Mouse (Mus musculus) c-Kit-positive CD71-negative TER-119-negative erythroid progenitor cells, embryonic 14.5 days (primary cell): ENCODE data around the gene Stra6.

ENCODE experiments used
- DNase-seq: peaks from one replicate; pipeline ENCODE4 v3.0.0-alpha.2; 2013; ENCODE audit warnings: low read depth

Gene Stra6

DNA sequence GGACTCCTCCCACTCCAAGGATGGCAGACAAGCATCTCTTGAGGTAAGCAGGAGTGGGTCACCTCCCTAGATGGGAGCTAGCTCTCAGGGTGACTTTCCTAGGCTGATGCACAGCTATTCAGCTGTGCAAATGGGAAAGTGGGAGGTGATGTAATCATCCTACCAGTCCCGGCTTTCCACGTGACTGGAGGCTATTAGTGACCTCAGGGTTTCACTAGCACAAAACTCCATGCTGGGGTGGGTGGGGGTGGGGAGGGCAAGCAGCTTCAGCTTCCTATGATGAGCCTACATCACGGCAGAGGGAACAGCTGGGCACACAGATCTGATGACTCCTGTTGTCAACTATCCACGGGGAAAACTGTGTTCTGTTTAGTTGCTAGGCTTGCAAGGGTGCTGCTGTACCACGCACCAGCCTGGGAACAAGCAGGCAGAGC is 111.2 kb downstream of the Stra6 start:
- no peak for DNase-seq

GRCm38 (mm10) chr9:58175745-58176487 is 112.3 kb downstream of the Stra6 start:
- no peak for DNase-seq

DNA sequence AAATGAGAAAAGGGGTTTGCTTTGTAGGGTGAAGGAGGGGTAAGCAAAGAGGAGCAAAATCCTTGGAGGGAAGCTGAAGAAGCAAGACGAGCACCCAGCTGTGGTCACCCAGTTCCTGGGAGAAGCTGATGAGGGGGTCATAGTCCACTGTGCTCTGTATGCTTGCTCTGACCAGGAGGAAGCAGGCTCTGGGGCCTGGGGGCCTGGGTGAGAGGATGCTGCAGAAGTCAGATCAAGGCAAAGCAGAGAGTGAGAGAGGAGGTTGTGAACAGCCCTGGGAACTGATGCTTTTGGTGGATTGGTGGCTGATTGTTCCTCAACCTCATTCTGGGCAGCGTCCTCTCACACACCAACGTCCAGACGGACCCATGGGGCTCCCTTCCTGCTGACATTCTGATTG is 113.6 kb downstream of the Stra6 start:
- DNase-seq = no peak

- no peak for DNase-seq
Measured at GRCm38 (mm10) chr9:58179390-58179789, 115.8 kb downstream of the Stra6 start.

DNA sequence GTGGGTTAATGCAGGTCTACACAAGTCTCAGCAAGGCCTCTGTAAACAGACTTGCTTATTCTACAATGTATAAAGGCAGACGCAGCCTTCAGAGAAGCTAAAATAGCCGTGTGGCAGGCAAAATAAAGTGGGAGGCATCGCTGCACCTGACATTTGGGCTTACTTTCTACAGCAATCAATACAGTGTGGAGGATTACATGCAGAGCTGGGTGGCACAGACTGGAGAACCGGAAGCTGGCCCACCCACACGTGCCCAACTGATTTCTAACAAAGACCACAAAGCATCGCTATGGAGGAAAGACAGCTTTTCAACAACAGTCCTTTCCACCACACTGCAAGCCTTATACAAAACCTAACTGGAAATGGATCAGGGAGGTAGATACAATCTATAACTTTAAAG is 120.9 kb downstream of the Stra6 start:
- no peak for DNase-seq

DNA sequence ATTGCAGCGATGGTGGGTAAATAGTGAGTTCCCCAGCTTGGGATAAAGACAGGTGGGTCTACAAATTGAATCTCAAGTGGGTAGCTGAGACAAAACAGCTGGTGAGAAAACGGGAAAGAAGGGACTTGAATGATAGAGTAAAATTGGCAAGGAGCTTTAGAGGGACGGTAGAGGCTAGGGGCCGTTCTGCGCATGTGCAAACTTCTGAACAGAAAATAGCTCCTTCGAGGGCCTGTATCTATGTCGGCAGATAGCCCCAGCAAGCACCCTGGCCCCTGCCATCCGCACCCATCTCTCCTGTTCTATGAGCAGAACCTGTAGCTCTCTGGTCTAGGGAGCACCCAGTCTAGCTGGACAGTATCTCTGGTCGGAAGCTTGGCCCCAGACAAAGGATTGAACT is 130.6 kb downstream of the Stra6 start:
- no peak for DNase-seq

GRCm38 (mm10) chr9:58195671-58196070 is 132.1 kb downstream of the Stra6 start:
- no peak for DNase-seq

GRCm38 (mm10) chr9:58196141-58196540 is 132.6 kb downstream of the Stra6 start:
- DNase-seq = no peak

DNA sequence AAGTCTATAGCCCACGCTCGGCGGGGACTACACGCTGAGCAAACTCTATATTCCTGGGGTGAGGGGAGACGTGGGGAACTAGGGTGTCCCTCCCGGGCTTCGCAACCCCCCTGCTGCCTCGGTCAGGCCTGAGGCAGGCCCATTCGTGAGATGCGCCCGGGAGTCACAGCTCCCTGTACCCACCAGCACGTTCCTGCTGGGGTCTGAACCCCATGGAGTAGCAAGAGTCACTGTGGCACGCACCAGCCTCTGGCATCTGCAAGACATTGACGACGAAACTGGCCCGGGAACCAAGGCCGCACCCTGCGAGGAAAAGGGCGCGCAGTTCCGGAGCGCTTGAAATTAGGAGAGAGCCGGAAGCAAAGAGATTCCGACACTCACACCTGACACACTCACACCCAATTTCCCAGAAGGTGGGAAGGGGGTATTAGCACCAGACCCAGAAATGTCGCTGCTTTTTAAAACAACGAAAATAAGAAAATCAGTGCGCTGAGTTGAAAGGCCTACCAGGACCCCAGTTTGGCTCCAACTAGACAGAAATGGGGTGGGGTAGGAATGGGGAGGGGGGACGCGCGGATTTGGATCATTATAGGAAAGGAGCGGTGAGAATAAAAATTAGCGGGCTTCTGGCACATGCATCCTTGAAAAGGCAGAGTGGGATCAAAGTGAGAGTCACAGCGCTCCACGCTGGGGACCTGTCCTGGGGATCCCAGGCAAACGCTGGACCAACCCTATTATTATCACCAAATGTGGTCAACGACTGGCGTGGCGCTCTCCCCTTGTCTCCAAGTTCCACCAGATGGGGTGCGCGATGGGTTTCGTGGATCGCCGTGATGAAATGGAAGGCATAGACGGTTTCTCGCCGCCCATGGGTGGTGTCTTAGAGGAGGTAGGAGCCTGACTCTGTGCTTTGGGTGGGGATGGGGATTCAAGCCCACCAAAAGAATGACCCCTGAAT is 133.3 kb downstream of the Stra6 start:
- no peak for DNase-seq

DNA sequence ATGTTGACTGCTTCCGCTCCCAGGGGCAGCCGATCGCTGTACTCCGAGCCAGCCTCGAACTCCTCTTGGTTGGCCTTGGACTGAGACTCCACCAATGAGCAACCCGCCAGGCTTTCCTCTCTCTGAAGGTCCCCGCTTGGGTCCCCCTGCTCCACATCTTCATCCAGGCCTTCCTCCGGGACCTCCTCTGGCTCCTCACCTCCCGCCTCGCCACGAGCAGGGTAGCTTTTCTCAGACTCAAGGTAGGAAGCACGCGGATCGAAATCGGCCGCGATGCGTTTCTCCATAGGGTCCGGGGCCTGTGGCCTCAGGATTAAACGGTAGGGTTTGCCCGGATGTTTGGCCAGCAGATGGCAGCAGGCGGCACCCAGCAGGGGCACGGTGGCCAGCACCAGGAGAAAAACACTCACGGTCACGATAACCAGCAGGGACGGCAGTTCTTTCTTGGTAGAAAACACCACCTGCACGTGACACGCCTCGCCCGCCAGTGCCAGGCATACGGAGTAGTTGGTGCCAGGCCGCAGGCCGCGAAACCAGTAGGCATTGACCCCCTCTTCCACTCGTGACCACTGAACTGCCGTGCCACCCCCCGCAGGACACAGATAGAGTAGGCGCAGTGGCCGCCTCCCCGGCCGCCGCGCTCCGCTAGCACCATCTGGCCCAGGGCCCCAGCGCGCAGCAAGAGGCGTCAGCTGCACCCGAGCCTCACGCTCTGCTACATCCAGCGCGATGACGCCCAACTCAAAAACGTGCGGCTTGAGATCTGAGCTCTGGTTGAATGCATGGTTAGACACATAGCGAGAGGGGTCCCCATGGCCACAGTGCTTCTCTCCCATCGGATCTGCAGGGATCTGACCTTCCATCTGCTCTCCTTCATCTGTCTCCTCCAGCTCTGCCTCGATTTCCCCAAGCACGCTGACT is 134.5 kb downstream of the Stra6 start:
- no peak for DNase-seq

GRCm38 (mm10) chr9:58198801-58199371 is 135.3 kb downstream of the Stra6 start:
- no peak for DNase-seq

GRCm38 (mm10) chr9:58199381-58200269 is 136.0 kb downstream of the Stra6 start:
- DNase-seq = no peak

DNA sequence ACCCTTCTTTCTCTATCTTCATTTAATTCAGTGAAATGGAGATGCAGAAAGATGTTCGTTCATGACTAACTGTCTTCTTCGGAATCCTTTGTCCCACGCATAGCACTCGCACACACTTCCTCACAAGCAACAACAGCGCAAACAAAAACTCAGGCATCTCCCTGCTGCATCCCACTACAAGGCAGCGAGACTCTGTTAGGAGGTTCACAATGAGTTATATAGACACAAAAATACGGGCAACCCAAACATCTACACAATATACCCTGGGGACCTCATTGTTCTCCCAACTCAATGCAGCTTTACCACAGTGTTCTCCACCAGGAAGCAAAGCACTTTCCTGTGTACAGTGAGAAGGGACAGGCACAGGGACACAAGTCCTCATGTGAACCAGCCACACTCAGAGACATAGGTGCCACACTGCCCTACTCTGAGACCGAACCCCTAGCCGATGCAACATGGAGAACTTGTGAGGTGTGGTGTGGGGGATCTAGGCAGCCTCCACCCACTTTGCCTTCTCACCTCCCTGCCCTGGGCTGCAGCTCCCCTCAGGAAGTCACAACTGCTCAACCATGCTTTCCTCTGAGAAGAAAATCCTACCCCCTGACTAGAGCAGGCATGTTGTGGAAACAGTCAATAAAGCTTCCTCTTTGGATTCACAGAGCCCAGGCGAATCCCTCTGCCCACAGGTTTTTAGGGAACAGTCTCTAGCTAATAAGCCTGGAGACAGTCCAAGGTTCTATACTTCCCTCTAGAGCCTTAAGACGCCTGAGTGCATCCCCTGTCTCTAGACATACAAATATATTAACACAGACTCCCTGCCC is 136.9 kb downstream of the Stra6 start:
- DNase-seq = no peak

- no peak for DNase-seq
Measured at GRCm38 (mm10) chr9:58201091-58201842, 137.7 kb downstream of the Stra6 start.

DNA sequence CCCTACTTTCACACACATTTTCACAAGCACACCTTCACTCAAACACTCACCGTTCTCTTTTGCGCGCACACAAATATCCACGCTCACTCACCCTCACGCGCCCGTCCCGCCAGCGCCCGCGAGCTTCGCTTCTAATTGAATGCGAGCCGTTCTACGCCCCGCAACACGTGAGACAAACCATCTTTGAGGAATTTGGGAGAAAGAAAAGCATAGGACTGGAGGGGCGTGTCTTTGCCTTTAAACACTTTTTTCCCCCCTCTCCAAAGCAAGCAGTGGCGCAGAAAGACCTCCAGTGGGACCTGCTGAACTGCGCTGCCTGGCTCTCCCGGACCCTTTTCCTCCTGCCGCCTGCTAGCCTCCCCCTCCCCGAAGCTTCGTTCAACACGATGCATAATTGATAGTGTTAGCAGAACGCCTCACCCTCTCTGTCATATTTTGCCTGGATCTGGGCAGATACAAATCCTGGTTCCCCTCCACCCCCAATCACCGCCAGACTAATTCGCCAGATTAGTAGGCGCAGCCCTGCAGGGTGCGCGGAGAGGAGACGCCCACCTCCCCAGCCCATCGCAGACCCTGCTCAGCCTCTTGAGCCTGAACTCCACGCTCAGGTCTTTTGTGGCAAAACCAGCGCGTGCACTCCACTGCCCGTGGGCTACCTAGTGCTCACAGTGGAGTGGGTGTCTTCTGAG is 138.4 kb downstream of the Stra6 start:
- DNase-seq = no peak

DNA sequence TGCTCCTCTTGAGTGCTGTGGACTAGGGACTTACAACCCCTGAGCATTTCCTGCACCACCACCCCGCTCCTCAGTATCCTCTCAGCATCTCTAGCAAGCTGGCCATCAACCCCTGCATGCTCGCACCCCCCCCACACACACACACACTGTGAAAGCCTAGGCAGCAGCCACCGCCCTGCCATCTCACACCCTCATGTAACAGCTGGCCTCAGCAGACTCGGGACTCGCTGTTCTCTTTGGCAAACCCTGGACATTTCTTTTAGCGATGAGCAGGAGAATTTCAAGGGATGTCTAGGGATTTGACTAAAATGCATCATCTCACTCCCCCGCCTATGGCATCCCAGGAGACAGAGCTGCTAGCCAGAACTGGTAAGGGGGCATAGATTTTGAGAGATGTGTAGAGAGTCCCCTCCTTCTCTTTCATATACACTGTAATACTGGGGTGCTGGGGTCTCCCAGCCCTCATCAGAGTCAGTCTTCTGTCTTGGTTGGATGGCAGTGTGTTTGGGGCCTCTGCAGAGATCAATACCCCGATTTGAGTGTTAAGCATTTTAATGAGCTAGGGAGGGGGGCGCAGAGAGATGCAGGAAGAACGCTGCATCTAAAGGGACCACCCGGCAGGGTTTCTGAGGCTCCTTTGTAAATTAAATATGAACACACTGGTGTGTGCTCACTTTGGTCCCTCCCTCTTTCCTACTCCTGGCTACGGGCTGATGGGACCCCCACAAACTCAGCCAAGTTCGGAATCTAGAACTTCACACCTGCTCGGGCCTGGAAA is 139.3 kb downstream of the Stra6 start:
- no peak for DNase-seq
